Mouse (Mus musculus): ENCODE data around the gene Dact2. TPM values are rescaled to one million over a fixed set of nuclear protein-coding genes. Genes with fewer than 3 reads are reported as not detected.

The Dact2 gene
- not detected for polyA plus RNA-seq (2017; shearing (Covaris generic))

DNA sequence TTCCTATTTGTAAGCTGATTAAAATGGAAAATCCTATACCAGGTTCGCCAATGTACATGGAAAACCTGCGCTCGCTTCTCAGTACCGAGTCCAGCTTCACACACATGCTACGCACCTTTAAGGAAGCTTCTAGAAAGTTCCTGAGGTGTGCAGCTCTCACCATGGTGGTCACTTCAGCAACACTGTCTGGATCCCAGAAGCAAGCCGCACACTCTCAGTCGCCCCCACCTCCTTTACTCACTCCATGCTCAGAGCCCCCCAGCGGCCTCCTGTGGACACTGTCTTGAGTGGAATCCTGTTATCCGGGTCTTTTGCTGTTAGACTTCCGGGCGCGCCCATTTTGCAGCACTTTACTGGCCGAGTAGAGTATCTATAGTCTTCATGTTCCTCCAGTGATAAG is at the start of gene Dact2:
Gene Dact2 (minus strand): TSS at position 244 of the 400 bp plus-strand sequence.
- ATAC-seq: no peak

DNA sequence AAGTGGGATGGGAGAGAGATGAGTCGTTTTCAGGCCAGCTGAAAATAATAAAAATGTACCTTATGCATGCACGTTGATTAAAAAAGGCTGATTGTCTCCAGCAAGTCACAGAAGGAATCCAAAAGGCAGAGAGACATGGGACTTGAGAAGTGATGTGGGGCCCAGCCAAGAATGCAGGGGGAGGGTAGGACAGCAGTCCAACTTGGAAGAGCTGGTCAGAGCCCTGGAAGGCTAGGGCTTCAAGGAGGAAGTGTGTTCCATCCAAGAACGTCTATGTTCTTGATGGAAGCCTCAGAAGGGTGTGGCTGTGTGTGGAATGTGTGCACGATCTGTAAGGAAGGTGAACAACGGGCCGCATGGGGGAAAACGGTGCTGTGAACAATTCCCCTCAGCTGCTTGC is 48.4 kb upstream of the Dact2 start:
- ATAC-seq: no peak

DNA sequence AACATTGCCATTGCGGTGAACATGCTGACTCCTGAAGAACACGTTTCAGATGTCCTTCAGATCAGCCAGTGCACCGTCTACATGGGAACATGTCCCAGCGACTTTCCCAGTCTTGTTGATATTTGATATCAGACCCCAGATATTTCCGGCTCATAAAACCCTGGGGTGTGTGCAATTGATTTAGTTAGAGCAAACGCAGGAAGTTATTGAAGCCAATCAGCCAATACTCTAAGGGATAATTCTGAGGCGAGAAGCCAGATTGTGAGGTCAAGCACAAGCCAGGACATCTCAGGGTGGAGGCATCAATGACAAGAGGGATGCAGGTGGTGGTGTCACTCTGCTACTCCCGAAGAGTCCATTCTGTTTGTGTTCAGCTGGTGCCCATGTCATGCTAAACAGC is 46.3 kb upstream of the Dact2 start:
- no peak for ATAC-seq

DNA sequence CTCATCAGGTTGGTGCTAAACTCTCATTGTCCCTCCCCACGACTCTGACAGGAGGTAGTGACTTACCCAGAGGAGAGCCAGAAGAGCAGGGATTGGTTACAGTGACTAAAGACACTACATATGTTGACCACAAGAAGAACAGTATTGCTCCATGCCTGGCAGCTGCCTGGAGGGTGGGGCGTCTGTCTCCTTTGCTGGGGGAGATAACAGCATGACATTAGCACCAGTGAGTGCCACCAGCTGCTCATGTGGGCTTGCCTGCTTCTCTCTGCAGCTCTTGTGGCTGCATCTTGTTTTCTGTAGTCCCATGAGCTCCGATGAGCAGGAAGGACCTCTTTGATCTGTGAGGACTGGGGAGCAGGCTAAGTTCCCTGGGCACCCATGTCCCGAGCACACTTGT is 45.5 kb upstream of the Dact2 start:
- no peak for ATAC-seq

DNA sequence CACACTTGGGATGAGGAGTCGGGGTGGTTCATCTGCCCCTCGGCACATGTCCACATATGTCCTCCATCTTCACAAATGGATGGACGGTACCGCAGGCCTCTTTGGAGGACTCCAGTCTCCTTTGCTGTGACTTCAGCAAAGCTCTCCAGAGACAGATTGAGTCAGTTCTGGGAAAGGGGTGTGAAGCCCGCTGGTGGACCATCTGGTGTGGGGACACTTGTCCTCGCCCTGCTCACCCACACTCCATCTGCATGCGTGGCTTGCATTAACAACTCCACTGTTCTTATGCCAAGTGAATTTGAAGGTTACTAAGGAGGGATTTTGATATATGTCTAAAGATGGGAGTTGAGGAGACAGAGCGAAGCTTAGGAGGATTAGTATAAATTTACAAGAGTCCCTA is 43.8 kb upstream of the Dact2 start:
- no peak for ATAC-seq

DNA sequence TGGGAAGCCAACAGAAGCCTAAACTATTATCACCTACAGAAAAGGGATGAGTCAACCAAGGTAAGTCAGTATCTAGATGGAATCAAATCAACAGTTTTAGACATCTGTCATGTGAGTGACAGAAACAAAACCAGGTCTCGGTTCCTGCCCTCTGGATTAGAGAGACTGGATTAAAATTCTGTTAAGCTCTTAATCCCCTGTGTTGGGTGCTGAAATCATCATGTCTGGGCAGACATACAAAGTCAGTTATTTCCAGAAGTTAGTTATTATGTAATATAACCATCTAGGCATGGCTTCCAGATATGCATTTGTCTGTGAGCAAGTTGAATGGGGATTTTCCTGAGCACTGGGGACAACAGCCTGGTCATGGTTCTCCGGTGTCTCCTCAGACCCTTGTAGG is 42.2 kb upstream of the Dact2 start:
- no peak for ATAC-seq

DNA sequence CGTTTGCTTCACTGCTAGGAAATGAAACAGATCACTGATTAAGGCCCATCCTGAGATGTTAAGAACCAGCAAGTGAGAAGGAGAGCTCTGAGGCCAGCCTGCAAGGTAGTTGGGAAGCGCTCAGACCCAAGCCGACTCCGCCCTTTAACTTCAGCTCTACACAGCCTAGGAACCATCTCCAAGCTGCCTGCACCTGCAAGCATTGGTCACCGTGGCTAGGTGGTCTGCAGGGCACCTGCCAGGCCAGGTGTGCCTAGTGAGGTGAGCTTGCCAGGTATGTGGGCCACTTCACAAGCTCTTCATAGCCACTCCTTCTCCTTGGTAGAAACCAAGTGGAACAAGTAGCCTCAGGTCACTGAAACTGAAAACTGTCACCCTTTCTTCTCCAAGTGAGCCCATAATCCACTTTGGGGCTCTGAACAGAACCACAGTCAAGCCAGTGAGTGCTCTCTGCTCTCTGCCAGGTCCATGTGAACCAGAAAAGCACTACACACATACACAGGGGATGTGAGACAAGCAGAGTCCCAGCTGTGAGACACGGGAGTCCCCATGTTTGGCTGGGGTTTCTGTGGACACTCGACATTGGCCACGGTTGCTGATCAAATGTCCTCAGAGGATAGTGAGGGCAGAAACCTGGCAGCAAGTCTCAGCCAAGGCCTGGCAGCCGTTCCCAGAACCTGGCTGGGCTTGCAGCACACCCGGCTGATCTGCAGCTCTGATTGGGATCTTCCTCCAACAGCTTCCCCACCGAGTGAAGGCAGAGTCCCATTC is 40.3 kb upstream of the Dact2 start:
- ATAC-seq: no peak

DNA sequence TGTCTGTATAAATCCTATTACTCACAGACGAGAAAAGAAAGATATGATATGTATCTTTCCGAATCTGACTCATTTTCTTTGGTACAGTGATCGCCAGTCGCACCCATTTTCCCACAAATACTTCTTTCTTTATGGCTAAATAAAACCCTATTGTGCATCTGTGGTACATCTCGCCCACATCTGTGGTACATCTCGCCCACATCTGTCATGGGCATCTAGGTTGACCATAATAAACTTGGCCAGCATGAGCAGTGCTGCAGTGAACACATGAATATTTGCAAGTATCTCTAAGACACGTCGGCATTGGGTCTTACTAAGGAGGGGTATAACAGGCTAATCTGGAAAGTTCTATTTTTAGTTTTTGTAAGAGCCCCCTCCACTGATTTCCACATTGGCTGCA is 38.5 kb upstream of the Dact2 start:
- ATAC-seq: no peak

DNA sequence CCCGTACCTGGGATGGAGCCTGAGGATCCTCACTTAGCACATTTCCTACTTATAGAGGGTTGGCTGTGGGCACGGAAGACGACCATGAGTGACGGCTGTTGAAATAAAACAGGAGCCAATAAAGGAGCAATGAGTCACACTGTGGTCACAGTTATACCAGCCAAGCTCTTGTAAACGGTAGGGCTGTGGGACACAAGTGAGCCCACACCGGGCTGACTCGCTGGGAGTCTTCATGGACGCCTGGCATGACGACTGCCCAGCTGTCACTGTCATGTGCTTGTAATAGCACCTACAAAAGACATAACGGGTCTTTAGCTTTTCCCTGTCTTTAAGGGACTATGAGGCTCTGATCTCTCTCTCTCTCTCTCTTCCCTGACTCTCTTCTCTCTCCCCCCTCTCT is 35.9 kb upstream of the Dact2 start:
- ATAC-seq: no peak

DNA sequence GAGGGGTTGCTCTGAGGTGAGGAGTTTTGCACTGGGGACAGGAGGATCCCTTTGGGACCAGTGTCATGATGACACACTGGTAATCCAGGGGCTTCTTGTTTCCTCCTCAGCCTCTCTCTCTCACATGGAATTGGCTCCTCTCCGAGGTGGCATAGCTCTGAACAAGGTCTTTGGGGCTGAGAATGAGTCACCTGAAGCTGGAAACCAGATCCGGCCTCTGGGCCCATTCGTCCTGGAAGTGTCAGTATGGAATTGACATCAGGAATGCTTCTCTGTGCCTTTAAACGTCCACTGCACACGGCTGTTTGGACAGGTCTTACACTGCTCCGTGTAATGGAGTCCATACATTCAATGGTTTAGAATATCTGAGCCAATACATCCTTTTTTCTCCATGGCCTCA is 33.0 kb upstream of the Dact2 start:
- ATAC-seq: no peak

DNA sequence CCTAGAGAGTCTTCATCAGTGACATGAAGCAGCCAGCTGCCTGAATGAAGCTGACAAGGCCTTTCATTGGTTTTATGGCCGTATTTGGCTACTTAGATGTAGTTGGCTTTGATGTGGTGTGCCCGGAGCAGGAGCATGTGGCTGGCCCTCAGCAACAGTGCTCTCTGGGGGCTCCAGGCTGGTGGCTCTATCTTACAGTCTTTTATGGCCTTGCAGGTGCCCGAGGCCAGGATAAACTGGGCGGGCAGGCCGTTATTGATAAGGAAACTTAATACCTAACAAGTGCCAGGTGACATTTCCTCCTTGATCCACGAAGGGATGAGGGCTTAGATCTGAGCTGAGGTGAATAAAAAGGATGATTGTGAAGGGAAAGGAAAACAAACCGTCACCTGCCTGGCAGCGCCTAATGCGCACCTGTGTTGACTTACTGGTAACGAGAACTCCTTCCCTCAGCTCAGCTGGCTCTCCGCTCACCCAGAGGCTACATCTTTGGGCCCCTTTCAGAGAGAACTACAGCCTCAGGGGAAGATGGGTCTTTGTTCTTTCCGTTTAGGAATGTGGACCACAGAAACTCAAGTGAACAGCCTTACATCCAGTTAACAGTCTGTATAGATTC is 30.8 kb upstream of the Dact2 start:
- no peak for ATAC-seq

DNA sequence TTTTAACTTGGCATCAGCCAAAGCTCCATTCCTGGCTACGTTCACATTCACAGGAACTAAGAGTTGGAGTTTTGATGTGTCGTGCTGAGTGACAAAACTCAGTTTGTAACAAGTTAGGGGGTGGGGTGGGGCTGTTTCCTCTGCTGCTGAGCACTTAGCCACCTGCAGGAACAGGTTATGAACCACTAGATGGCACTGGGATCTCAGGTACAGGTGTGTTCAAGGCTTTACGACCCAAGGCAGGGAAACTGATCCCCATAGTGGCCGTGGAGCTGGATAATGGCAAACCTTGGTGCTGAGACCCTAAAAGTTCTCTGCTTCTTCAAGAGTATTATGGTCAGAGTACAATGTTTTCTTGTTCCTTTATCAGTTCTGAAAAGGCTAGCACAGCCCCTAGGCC is 29.6 kb upstream of the Dact2 start:
- ATAC-seq: no peak

DNA sequence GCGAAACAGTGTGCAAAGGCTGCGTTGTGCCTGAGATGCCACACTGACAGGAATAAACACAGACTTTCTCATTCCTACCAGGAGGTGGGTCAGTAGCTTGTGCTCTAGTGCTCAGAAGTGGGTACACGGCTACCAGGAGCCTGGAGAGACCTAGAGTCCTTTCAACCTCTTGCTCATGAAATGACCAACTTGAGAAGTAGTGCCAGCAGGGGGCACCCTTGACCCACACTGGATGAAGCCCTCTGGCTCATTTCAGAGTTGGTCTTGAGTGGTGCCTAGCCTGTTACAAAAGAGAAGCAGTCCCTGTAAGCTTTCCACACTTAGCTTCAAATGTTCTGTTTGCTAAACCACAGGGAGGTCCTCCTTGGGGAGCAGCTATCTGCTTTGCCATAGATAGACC is 28.5 kb upstream of the Dact2 start:
- ATAC-seq: no peak

DNA sequence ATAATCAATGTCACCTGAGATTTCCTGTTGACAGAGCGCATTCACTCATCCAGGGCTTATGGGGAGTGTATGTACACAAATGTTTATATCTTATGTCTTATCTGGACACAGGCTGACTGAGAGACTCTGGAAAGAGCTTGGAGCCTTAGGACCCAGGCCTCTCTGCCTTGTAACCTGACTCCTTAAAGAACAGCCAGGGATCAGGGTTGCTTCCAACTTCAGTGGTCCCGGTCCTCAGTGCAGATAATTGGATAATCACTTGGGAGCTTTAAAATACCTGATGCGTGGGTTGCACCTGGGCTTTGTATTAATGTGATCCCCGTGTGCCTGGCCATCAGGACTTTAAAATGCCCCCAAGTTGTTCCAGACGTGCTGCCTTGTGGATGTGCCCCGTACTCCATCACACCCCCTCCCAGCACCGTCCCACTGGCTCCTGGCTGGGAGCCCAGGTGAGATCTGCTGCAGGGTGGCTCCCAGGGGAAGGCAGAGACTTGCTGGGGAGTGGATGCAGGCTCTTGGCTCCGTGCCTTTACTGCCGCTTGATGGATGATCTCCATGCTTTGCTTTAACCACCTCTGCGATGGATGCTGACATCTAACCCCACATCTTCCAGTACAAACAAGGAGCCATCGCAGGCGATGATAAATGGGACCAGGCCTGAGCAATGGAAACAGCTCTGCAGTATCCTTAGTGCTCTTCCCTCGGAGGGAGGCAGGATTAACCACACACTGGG is 26.8 kb upstream of the Dact2 start:
- ATAC-seq: no peak

DNA sequence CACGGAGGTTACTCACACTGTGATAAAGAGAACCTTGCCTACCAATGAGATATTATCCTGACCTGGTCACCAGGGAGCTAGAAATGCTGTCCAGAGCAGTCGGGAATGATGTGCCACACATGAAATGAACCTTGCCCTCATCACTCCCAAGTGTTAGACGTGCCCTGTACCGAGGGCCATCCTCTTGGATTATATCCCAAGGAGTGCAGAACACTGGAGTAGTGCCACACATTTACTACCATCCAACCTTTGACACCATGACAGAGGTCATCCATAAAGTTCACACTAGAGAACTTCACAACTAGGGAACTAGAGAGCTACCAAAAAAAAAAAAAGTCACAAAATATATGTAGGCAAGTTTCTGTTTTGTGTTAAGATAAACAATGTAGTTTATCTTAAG is 24.3 kb upstream of the Dact2 start:
- no peak for ATAC-seq

DNA sequence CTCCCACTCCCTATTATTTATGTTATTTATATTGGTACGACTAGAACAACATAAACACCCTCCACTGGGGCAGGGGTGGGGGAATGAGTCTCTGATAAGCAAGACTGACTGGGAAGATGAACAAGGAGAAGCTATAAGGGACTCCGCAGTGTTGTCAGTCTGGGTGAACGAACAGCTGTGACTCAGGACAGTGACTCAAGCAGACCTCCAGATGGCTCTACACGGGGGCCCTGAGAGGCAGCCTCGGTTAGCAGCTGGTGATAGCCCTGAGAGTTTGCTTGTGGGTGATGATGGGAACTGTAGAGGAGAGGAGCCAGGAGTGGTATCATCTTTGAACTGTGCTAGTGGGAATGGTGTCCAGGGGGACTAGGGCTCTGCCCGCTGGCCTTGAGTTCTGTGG is 23.5 kb upstream of the Dact2 start:
- no peak for ATAC-seq

DNA sequence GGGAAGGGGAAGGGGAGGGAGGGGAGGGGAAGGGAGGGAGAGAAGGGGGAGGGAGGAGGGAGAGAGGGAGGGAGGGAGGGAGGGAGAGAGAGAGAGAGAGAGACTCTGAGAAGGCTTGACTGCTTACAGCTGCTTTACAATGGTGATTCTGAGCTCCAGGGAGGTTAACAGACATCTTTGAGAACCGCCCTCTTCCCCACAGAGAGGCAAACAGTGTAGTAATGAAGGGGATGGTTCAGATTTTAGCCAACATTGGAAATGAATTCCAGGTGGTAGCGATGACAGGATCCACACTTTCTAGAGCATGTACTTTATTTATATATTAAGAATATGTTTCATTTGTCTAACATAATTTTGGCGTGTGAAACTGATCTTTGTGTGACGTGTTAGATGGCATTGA is 22.7 kb upstream of the Dact2 start:
- no peak for ATAC-seq

DNA sequence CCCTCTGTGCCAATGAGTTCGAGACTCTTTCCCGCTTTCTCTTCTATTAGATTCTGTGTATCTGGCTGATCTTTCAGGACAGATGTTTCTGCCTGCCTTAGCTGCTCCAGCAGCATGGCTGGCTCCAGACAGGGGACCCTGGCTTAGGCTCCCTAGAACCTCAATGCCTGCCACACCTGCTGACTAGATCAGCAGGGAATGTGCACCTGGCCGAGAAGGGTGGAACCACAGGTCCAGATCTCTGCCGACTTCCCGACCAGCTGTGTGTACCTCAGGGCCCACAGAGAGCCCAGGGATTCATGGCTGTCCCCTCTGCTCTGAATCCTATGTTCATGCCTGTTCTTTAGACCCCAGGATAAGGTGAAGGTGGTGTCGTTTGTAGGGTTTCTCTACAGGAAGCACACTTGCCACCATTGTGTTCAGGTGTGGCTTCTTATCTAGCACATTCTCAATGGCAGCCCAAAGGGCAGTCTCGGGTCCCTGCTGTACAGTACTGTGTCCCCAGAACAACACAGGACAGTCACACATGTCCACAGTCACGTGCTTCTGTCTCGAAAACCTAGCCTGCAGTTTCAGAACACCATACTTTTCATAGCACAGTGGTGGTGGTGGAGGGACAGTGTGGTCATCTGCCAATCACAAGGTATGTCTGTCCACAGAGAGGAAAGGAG is 22.0 kb upstream of the Dact2 start:
- no peak for ATAC-seq

DNA sequence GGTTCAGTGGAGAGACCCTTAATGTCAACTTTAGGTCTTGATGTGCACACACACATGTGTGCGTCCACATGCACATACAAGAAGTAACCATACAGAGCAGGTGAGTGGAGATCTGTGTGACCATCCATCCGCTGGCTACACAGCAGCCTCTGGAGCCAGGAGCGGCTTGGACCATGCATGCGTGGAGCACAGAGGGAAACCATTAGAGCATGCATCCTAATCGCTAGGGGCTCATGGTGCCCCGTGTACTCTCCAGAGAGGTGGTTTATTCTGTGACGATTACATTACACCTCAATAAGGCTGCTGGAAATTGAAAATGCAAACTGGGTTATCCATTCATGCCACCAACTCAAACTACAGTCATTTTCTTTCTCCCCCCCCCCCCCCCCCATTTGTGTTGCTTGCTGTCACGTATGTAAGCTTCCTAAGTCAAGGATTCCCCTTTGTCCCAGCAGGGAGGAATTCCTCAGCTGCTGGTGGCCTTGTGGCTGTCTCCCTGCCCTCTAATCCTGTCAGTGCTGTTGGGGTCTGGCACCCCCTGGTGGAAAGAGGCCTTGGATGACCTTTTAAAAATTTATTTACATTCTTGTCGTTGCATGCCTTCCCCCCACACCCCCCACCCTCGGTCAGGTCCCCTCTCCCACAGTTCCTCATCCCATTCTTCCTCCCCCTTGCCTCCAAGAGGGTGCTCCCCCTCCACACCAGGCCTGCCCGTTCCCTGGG is 17.9 kb upstream of the Dact2 start:
- no peak for ATAC-seq

DNA sequence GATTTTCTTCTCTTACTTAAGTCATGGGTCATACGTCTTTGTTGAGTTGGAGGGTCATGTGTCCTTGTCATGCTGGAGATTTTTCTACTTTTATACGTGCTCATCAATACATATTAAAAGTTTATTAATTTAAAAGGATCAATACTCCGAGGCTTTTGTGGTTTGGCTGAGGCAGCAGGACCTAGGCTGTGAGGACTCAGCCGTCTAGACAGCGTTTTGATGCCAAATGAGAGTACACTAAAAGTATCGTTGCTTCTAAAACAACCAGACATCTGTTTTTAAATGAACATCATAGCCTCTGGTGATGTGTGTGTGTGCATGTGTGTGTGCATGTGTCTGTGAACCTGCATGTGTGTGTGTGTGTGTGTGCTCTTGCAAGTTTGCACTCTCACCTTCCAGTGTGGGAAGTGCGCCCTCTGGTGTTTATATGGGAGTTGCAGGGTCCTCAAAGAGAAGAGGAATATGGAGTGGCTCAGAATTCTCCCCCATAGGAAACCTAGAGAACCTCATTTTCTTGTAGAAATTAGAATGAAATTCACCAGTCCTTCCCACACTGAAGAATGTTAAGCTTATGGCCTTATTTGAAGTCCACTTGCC is 16.6 kb upstream of the Dact2 start:
- ATAC-seq: no peak

DNA sequence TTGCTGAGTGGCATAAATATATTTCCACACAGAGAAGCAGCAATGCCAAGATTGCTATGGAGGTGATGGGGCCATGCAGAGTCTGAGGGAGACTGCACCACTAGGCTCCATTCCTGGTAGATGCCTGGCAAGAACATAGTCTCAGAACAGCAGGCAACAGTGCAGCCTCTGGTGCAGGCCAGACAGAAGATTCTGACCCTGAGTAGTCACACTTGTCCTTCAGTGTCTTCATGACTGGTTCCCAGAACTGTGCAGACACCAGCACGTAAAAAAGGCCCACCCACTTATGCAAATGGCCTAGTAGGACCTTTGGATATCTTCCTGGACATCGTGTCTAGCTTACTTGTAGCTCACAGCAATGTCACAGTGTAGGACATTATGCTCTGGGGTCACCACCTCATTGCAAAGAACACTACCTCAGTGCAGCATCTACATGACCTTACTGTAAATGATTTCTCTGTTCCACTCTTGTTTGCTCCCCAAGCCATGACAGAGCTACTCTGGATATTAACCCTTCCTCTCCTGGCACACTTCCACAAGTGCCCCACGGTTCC is 9.9 kb upstream of the Dact2 start:
- no peak for ATAC-seq

DNA sequence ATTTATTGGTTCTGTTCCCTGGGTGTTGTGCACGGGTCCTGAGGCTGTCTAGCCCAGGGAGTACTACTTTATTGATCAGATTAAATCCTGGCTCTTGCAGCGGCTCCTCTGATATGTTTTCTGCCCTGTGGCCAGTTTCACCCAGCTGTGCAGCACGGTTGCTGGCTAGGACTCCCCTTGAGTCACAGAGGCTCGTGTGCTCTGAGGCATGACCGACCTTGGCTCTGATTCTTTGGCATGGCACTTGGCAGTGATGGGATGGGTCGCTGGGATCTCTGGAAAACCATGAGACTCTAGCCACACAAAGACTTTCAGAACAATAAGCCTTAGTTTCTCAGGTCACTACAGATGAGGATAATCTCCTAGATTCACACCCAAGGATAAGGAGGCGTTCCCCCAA is 8.7 kb upstream of the Dact2 start:
- ATAC-seq: no peak

Measured in CD4-positive, CD25-positive, alpha-beta regulatory T cell, adult 4 months (primary cell).